Mouse (Mus musculus) heart, embryonic 15.5 days (tissue): Measurements from ENCODE around the gene Ppp6r2. TPM values are rescaled to one million over a fixed set of nuclear protein-coding genes. Genes with fewer than 3 reads are reported as not detected.

Experiments used
- ATAC-seq: fragments of 200-750 bp; cut with Nextera tagmentation; replicated peaks from 2 replicates; pipeline ENCODE4 v1.8.0; 2017; ENCODE audit warnings: low read depth, moderate TSS enrichment; ENCODE audit not compliant: insufficient number of reproducible peaks, insufficient read depth, low FRiP score
- H3K27ac ChIP-seq: fragments of 300-500 bp; sonication (generic); 2 replicates; pipeline ENCODE4 v1.5.1; 2015; ENCODE audit warnings: mild to moderate bottlenecking, inconsistent platforms
- H3K27me3 ChIP-seq: fragments of 300-500 bp; sonication (generic); 2 replicates; pipeline ENCODE4 v1.6.1; 2015; ENCODE audit warnings: inconsistent platforms
- H3K36me3 ChIP-seq: fragments of 300-500 bp; sonication (generic); 2 replicates; pipeline ENCODE4 v1.6.1; 2015; ENCODE audit warnings: mild to moderate bottlenecking, inconsistent platforms
- H3K4me1 ChIP-seq: fragments of 300-500 bp; sonication (generic); replicated peaks from 2 replicates; pipeline ENCODE4 v1.6.1; 2015; ENCODE audit warnings: inconsistent platforms
- H3K4me2 ChIP-seq: fragments of 300-500 bp; sonication (generic); 2 replicates; pipeline ENCODE4 v1.6.1; 2015; ENCODE audit warnings: inconsistent platforms, mild to moderate bottlenecking, moderate library complexity
- H3K4me3 ChIP-seq: fragments of 300-500 bp; sonication (generic); 2 replicates; pipeline ENCODE4 v1.5.1; 2015; ENCODE audit warnings: mild to moderate bottlenecking, inconsistent platforms
- H3K9ac ChIP-seq: fragments of 300-500 bp; sonication (generic); 2 replicates; pipeline ENCODE4 v1.6.1; 2015; ENCODE audit warnings: mild to moderate bottlenecking, inconsistent platforms
- H3K9me3 ChIP-seq: fragments of 300-500 bp; sonication (generic); replicated peaks from 2 replicates; pipeline ENCODE4 v1.6.1; 2016; ENCODE audit warnings: inconsistent platforms
- WGBS: fragments of 180-500 bp; shearing (Covaris S2); methylation state at CpG from one replicate; pipeline ENCODE4 v1.1.7; 2015; ENCODE audit warnings: mixed read lengths; 5-methylcytosine and 5-hydroxymethylcytosine counted together
- polyA plus RNA-seq: library from polyadenylated mRNA; unstranded; fragments of >200 nt; fragmentation: Nextera tagmentation; extraction: Ambion mirVana; gene quantifications from 2 replicates; pipeline ENCODE4 v1.2.1, GENCODE M21; 2015

Ppp6r2 gene
- polyA plus RNA-seq: 18.6 and 22.7 TPM in 2 replicates

GRCm38 (mm10) chr15:89210915-89211715, at the start of gene Ppp6r2:
Gene Ppp6r2 (plus strand): TSS chr15:89211553.
- Histone ChIP-seq H3K9ac (peak within 1 kb of the TSS; percentile 99), H3K27me3 (no peaks in the 10 kb centered on the region), H3K27ac (peak within 1 kb of the TSS; percentile 93), H3K4me1 (peaks cover 28% of the 10 kb centered on the region), H3K9me3 (no peaks in the 10 kb centered on the region), H3K4me3 (peak within 1 kb of the TSS; percentile 98), H3K4me2 (peak within 1 kb of the TSS; percentile 87), H3K36me3 (no peaks in the 10 kb centered on the region)
- ATAC-seq: peak; percentile 88
- 3% methylated on average over 52 of the region's 73 CpGs for WGBS

- Histone ChIP-seq H3K36me3 (peaks cover 78% of the 10 kb centered on the region), H3K9ac (no peak overlapping the region), H3K4me1 (peaks cover 24% of the 10 kb centered on the region), H3K27ac (no peak overlapping the region), H3K4me2 (no peak overlapping the region), H3K4me3 (no peak overlapping the region), H3K27me3 (no peaks in the 10 kb centered on the region), H3K9me3 (no peaks in the 10 kb centered on the region)
- no peak for ATAC-seq
- 90% methylated on average over 12 of the region's 12 CpGs for WGBS
Observed at GRCm38 (mm10) chr15:89165478-89165877, 45.9 kb upstream of the Ppp6r2 start.

- no peaks in the 10 kb centered on the region for H3K9me3 ChIP-seq
- H3K27me3 ChIP-seq: no peaks in the 10 kb centered on the region
- H3K4me1 ChIP-seq: peaks cover 59% of the 10 kb centered on the region
- 29% methylated on average over 10 of the region's 10 CpGs for WGBS
- H3K4me3 ChIP-seq: peak overlapping the region; percentile 31
- peak overlapping the region; percentile 29; the same call in 1 of the 2 replicates for H3K9ac ChIP-seq
- H3K4me2 ChIP-seq: peak overlapping the region; percentile 54
- H3K36me3 ChIP-seq: peaks cover 43% of the 10 kb centered on the region
- H3K27ac ChIP-seq: peak overlapping the region; percentile 94
- ATAC-seq: no peak
Observed at GRCm38 (mm10) chr15:89168922-89169321, 42.4 kb upstream of the Ppp6r2 start.

GRCm38 (mm10) chr15:89169431-89169830, 41.9 kb upstream of the Ppp6r2 start:
- H3K4me1 ChIP-seq: peaks cover 64% of the 10 kb centered on the region
- no peaks in the 10 kb centered on the region for H3K9me3 ChIP-seq
- peak overlapping the region; percentile 29; the same call in 1 of the 2 replicates for H3K9ac ChIP-seq
- peak overlapping the region; percentile 94 for H3K27ac ChIP-seq
- peak overlapping the region; percentile 31 for H3K4me3 ChIP-seq
- peaks cover 38% of the 10 kb centered on the region for H3K36me3 ChIP-seq
- peak overlapping the region; percentile 54 for H3K4me2 ChIP-seq
- no peaks in the 10 kb centered on the region for H3K27me3 ChIP-seq
- ATAC-seq: peak; percentile 81
- WGBS: 7% methylated on average over 10 of the region's 10 CpGs

GRCm38 (mm10) chr15:89170102-89170501, 41.3 kb upstream of the Ppp6r2 start:
- no peaks in the 10 kb centered on the region for H3K9me3 ChIP-seq
- peaks cover 71% of the 10 kb centered on the region for H3K4me1 ChIP-seq
- H3K36me3 ChIP-seq: peaks cover 32% of the 10 kb centered on the region
- peak; percentile 19; the same call in 1 of the 2 replicates for ATAC-seq
- H3K27ac ChIP-seq: peak overlapping the region; percentile 94
- peak overlapping the region; percentile 54 for H3K4me2 ChIP-seq
- H3K27me3 ChIP-seq: no peaks in the 10 kb centered on the region
- H3K4me3 ChIP-seq: no peak overlapping the region
- H3K9ac ChIP-seq: 0 out of 2 replicates have a peak overlapping the region, but pooled peaks have one; percentile 9
- 21% methylated on average over 3 of the region's 3 CpGs for WGBS

GRCm38 (mm10) chr15:89171526-89172051, 39.8 kb upstream of the Ppp6r2 start:
- Histone ChIP-seq H3K4me3 (no peak overlapping the region), H3K9ac (no peak overlapping the region; the same call in 1 of the 2 replicates), H3K4me1 (peaks cover 85% of the 10 kb centered on the region), H3K36me3 (peaks cover 17% of the 10 kb centered on the region), H3K27ac (peak overlapping the region; percentile 35; the same call in 1 of the 2 replicates), H3K27me3 (no peaks in the 10 kb centered on the region), H3K4me2 (no peak overlapping the region), H3K9me3 (no peaks in the 10 kb centered on the region)
- no peak for ATAC-seq
- 87% methylated on average over 5 of the region's 5 CpGs for WGBS

- H3K9me3 ChIP-seq: no peaks in the 10 kb centered on the region
- H3K4me2 ChIP-seq: peak overlapping the region; percentile 97
- no peaks in the 10 kb centered on the region for H3K27me3 ChIP-seq
- H3K4me1 ChIP-seq: peaks cover 94% of the 10 kb centered on the region
- H3K27ac ChIP-seq: peak overlapping the region; percentile 50
- H3K9ac ChIP-seq: peak overlapping the region; percentile 67; the same call in 1 of the 2 replicates
- peaks cover 8% of the 10 kb centered on the region; the same call in 1 of the 2 replicates for H3K36me3 ChIP-seq
- 46% methylated on average over 17 of the region's 17 CpGs for WGBS
- H3K4me3 ChIP-seq: peak overlapping the region; percentile 59
- ATAC-seq: no peak
Observed at GRCm38 (mm10) chr15:89172276-89172935, 38.9 kb upstream of the Ppp6r2 start.

GRCm38 (mm10) chr15:89173024-89173905, 38.1 kb upstream of the Ppp6r2 start:
- H3K9ac ChIP-seq: peak overlapping the region; percentile 67
- no peaks in the 10 kb centered on the region for H3K9me3 ChIP-seq
- ATAC-seq: no peak
- WGBS: under 1% methylated on average over 63 of the region's 65 CpGs
- H3K4me2 ChIP-seq: peak overlapping the region; percentile 97
- peak overlapping the region; percentile 59 for H3K4me3 ChIP-seq
- H3K4me1 ChIP-seq: peaks cover 98% of the 10 kb centered on the region
- no peaks in the 10 kb centered on the region for H3K36me3 ChIP-seq
- no peaks in the 10 kb centered on the region for H3K27me3 ChIP-seq
- peak overlapping the region; percentile 50 for H3K27ac ChIP-seq

- no peaks in the 10 kb centered on the region for H3K36me3 ChIP-seq
- WGBS: 3% methylated on average over 15 of the region's 15 CpGs
- 0 out of 2 replicates have a peak, but pooled peaks have one; percentile 16 for ATAC-seq
- no peaks in the 10 kb centered on the region for H3K9me3 ChIP-seq
- peak overlapping the region; percentile 97 for H3K4me2 ChIP-seq
- peak overlapping the region; percentile 59 for H3K4me3 ChIP-seq
- H3K27me3 ChIP-seq: no peaks in the 10 kb centered on the region
- peak overlapping the region; percentile 50; the same call in 1 of the 2 replicates for H3K27ac ChIP-seq
- peak overlapping the region; percentile 67 for H3K9ac ChIP-seq
- H3K4me1 ChIP-seq: peaks cover 99% of the 10 kb centered on the region
Observed at GRCm38 (mm10) chr15:89173906-89174214, 37.5 kb upstream of the Ppp6r2 start.

GRCm38 (mm10) chr15:89174889-89175339, 36.4 kb upstream of the Ppp6r2 start:
- H3K4me1 ChIP-seq: peaks cover 98% of the 10 kb centered on the region
- H3K9ac ChIP-seq: no peak overlapping the region
- no peak overlapping the region for H3K4me2 ChIP-seq
- ATAC-seq: no peak
- no peaks in the 10 kb centered on the region for H3K27me3 ChIP-seq
- 0 out of 2 replicates have a peak overlapping the region, but pooled peaks have one; percentile 33 for H3K27ac ChIP-seq
- H3K9me3 ChIP-seq: no peaks in the 10 kb centered on the region
- no peaks in the 10 kb centered on the region for H3K36me3 ChIP-seq
- WGBS: 49% methylated on average over 11 of the region's 11 CpGs
- H3K4me3 ChIP-seq: no peak overlapping the region
